Mouse (Mus musculus) liver, embryonic 16.5 days (tissue): ENCODE measurements at regions not wholly inside any gene's neighbourhood (a gene's known extent, or its start where the extent isn't known, plus 50 kb on each side); places are given as distances from the start of the nearest gene placed in this dataset.
A peak's percentile ranks its signal among the peaks of the same experiment; 100 is the strongest.

Experiments
- ATAC-seq: fragments of 200-750 bp; cut with Nextera tagmentation; 2 replicates; pipeline ENCODE4 v1.8.0; 2017; ENCODE audit warnings: low read depth, mild to moderate bottlenecking, moderate number of reproducible peaks, moderate library complexity
- H3K27ac ChIP-seq: fragments of 300-500 bp; sonication (generic); 2 replicates; pipeline ENCODE4 v1.5.1; 2014; ENCODE audit warnings: mild to moderate bottlenecking, low read length
- H3K27me3 ChIP-seq: fragments of 300-500 bp; sonication (generic); 2 replicates; pipeline ENCODE4 v1.6.1; 2014; ENCODE audit warnings: low read depth, low read length, mixed read lengths; ENCODE audit not compliant: control insufficient read depth, insufficient read depth
- H3K36me3 ChIP-seq: fragments of 300-500 bp; sonication (generic); 2 replicates; pipeline ENCODE4 v1.6.1; 2014; ENCODE audit warnings: mild to moderate bottlenecking; ENCODE audit not compliant: control insufficient read depth, insufficient read depth
- H3K4me1 ChIP-seq: fragments of 300-500 bp; sonication (generic); 2 replicates; pipeline ENCODE4 v1.6.1; 2014; ENCODE audit warnings: low read depth, low read length, mixed read lengths; ENCODE audit not compliant: control insufficient read depth
- H3K4me2 ChIP-seq: fragments of 300-500 bp; sonication (generic); 2 replicates; pipeline ENCODE4 v1.6.1; 2014; ENCODE audit warnings: low read depth, low read length, mixed read lengths
- H3K4me3 ChIP-seq: fragments of 300-500 bp; sonication (generic); 2 replicates; pipeline ENCODE4 v1.5.1; 2014; ENCODE audit warnings: low read depth, mild to moderate bottlenecking, low read length
- H3K9ac ChIP-seq: fragments of 300-500 bp; sonication (generic); 2 replicates; pipeline ENCODE4 v1.6.1; 2014; ENCODE audit warnings: low read depth, low read length
- H3K9me3 ChIP-seq: fragments of 300-500 bp; sonication (generic); replicated peaks from 2 replicates; pipeline ENCODE4 v1.6.1; 2016; ENCODE audit warnings: low read length; ENCODE audit not compliant: control insufficient read depth
- WGBS: fragments of 180-500 bp; shearing (Covaris S2); extraction: QIAGEN DNeasy Blood & Tissue Kit; methylation state at CpG from one replicate; pipeline ENCODE4 v1.1.7; 2014; ENCODE audit not compliant: insufficient replicate concordance; 5-methylcytosine and 5-hydroxymethylcytosine counted together

GRCm38 (mm10) chr1:193935969-193936368 lies 565.9 kb upstream of the Camk1g start:
- Histone ChIP-seq H3K36me3 (no peaks in the 10 kb centered on the region), H3K4me1 (no peaks in the 10 kb centered on the region), H3K9me3 (no peaks in the 10 kb centered on the region), H3K27ac (no peak overlapping the region), H3K9ac (no peak overlapping the region), H3K27me3 (no peaks in the 10 kb centered on the region), H3K4me3 (no peak overlapping the region), H3K4me2 (no peak overlapping the region)
- 73% methylated on average over 2 of the region's 2 CpGs for WGBS
- ATAC-seq: no peak

- peak; percentile 82 for ATAC-seq
- H3K4me3 ChIP-seq: no peak overlapping the region
- H3K36me3 ChIP-seq: no peaks in the 10 kb centered on the region
- WGBS: 35% methylated on average over 1 of the region's 1 CpGs
- H3K27ac ChIP-seq: peak overlapping the region; percentile 26; the same call in 1 of the 2 replicates
- no peak overlapping the region for H3K9ac ChIP-seq
- H3K4me2 ChIP-seq: no peak overlapping the region
- no peaks in the 10 kb centered on the region for H3K4me1 ChIP-seq
- H3K27me3 ChIP-seq: no peaks in the 10 kb centered on the region
- H3K9me3 ChIP-seq: no peaks in the 10 kb centered on the region
Measured at GRCm38 (mm10) chr1:193934308-193934707, 564.2 kb upstream of the Camk1g start.

- H3K27me3 ChIP-seq: no peaks in the 10 kb centered on the region
- ATAC-seq: no peak
- H3K9ac ChIP-seq: no peak overlapping the region
- H3K27ac ChIP-seq: no peak overlapping the region
- H3K4me2 ChIP-seq: no peak overlapping the region
- WGBS: 58% methylated on average over 5 of the region's 5 CpGs
- H3K4me1 ChIP-seq: no peaks in the 10 kb centered on the region
- H3K9me3 ChIP-seq: no peaks in the 10 kb centered on the region
- no peaks in the 10 kb centered on the region for H3K36me3 ChIP-seq
- H3K4me3 ChIP-seq: no peak overlapping the region
Measured at GRCm38 (mm10) chr1:193931131-193931729, 561.1 kb upstream of the Camk1g start.

- Histone ChIP-seq H3K9ac (no peak overlapping the region), H3K27ac (no peak overlapping the region), H3K27me3 (no peaks in the 10 kb centered on the region), H3K9me3 (no peaks in the 10 kb centered on the region), H3K4me2 (no peak overlapping the region), H3K4me3 (no peak overlapping the region), H3K4me1 (no peaks in the 10 kb centered on the region), H3K36me3 (no peaks in the 10 kb centered on the region)
- whole genome bisulfite sequencing: 31% methylated on average over 4 of the region's 4 CpGs
- ATAC-seq: no peak
Measured at GRCm38 (mm10) chr1:193928607-193929006, 558.5 kb upstream of the Camk1g start.

- H3K4me1 ChIP-seq: no peaks in the 10 kb centered on the region
- no peaks in the 10 kb centered on the region for H3K36me3 ChIP-seq
- no peak overlapping the region for H3K27ac ChIP-seq
- 23% methylated on average over 4 of the region's 4 CpGs for WGBS
- H3K9ac ChIP-seq: no peak overlapping the region
- no peak for ATAC-seq
- no peak overlapping the region for H3K4me3 ChIP-seq
- no peaks in the 10 kb centered on the region for H3K27me3 ChIP-seq
- no peaks in the 10 kb centered on the region for H3K9me3 ChIP-seq
- H3K4me2 ChIP-seq: no peak overlapping the region
Measured at GRCm38 (mm10) chr1:193922756-193923155, 552.7 kb upstream of the Camk1g start.

- Histone ChIP-seq H3K9me3 (no peaks in the 10 kb centered on the region), H3K27me3 (no peaks in the 10 kb centered on the region), H3K36me3 (no peaks in the 10 kb centered on the region), H3K4me1 (no peaks in the 10 kb centered on the region), H3K4me2 (no peak overlapping the region), H3K27ac (no peak overlapping the region), H3K4me3 (no peak overlapping the region), H3K9ac (no peak overlapping the region)
- WGBS: 29% methylated on average over 3 of the region's 3 CpGs
- no peak for ATAC-seq
Measured at GRCm38 (mm10) chr1:193919243-193919642, 549.1 kb upstream of the Camk1g start.

GRCm38 (mm10) chr1:193905711-193906110 lies 535.6 kb upstream of the Camk1g start:
- Histone ChIP-seq H3K4me1 (no peaks in the 10 kb centered on the region), H3K27me3 (no peaks in the 10 kb centered on the region), H3K36me3 (no peaks in the 10 kb centered on the region), H3K4me2 (no peak overlapping the region), H3K27ac (no peak overlapping the region), H3K4me3 (no peak overlapping the region), H3K9me3 (no peaks in the 10 kb centered on the region), H3K9ac (no peak overlapping the region)
- peak; percentile 58; the same call in 1 of the 2 replicates for ATAC-seq

GRCm38 (mm10) chr1:193894072-193894471 lies 524.0 kb upstream of the Camk1g start:
- Histone ChIP-seq H3K4me1 (no peaks in the 10 kb centered on the region), H3K4me2 (no peak overlapping the region), H3K36me3 (no peaks in the 10 kb centered on the region), H3K4me3 (no peak overlapping the region), H3K9ac (no peak overlapping the region), H3K9me3 (no peaks in the 10 kb centered on the region), H3K27ac (no peak overlapping the region), H3K27me3 (no peaks in the 10 kb centered on the region)
- ATAC-seq: no peak

GRCm38 (mm10) chr1:193876540-193876939 lies 506.4 kb upstream of the Camk1g start:
- Histone ChIP-seq H3K27ac (no peak overlapping the region), H3K4me2 (no peak overlapping the region), H3K4me3 (no peak overlapping the region), H3K9ac (no peak overlapping the region), H3K27me3 (no peaks in the 10 kb centered on the region), H3K4me1 (no peaks in the 10 kb centered on the region), H3K36me3 (no peaks in the 10 kb centered on the region), H3K9me3 (no peaks in the 10 kb centered on the region)
- WGBS: 38% methylated on average over 2 of the region's 2 CpGs
- no peak for ATAC-seq
